Mouse (Mus musculus) gastrocnemius, postnatal 10 days (tissue): ENCODE results near the gene Fibp. TPM values are rescaled to one million over a fixed set of nuclear protein-coding genes. Genes with fewer than 3 reads are reported as not detected.

Source experiments
- DNase-seq: peaks from one replicate; pipeline ENCODE4 v3.0.0; 2021; ENCODE audit warnings: mixed read lengths
- total RNA-seq, 2 experiments: library from RNA; stranded (reverse); gene quantifications; 2 replicates each; pipeline ENCODE4 v1.2.3; 2021

Gene Fibp
- total RNA-seq, 2 experiments from 2014 or later, result 53.2 to 54.6 TPM

GRCm38 (mm10) chr19:5431911-5432464 is 28.4 kb upstream of the Fibp start:
- no peak for DNase-seq

- peak; percentile 46 for DNase-seq
Observed at GRCm38 (mm10) chr19:5432992-5433852, 27.2 kb upstream of the Fibp start.

- no peak for DNase-seq
Observed at GRCm38 (mm10) chr19:5433951-5434350, 26.5 kb upstream of the Fibp start.

- DNase-seq, result no peak
Observed at GRCm38 (mm10) chr19:5444371-5444908, 16.0 kb upstream of the Fibp start.

- no peak for DNase-seq
Observed at GRCm38 (mm10) chr19:5444954-5445353, 15.5 kb upstream of the Fibp start.

GRCm38 (mm10) chr19:5445747-5446146 is 14.7 kb upstream of the Fibp start:
- DNase-seq, result no peak

GRCm38 (mm10) chr19:5447515-5448353 is 12.7 kb upstream of the Fibp start, which contains the start of gene Fosl1:
Gene Fosl1 (plus strand): TSS chr19:5447547.
- DNase-seq, result peak; percentile 63

GRCm38 (mm10) chr19:5448354-5449150 is 11.9 kb upstream of the Fibp start:
- no peak for DNase-seq

GRCm38 (mm10) chr19:5449673-5450072 is 10.7 kb upstream of the Fibp start:
- no peak for DNase-seq

- no peak for DNase-seq
Observed at GRCm38 (mm10) chr19:5451766-5452165, 8.6 kb upstream of the Fibp start.

GRCm38 (mm10) chr19:5455037-5455436 is 5.4 kb upstream of the Fibp start:
- DNase-seq, result no peak

GRCm38 (mm10) chr19:5455568-5455967 is 4.8 kb upstream of the Fibp start:
- no peak for DNase-seq

GRCm38 (mm10) chr19:5456241-5456921 is 4.0 kb upstream of the Fibp start:
- peak; percentile 33 for DNase-seq

- DNase-seq, result peak; percentile 94
Observed at GRCm38 (mm10) chr19:5456922-5457745, 3.3 kb upstream of the Fibp start.

- DNase-seq, result no peak
Observed at GRCm38 (mm10) chr19:5457746-5458442, 2.5 kb upstream of the Fibp start, which contains the start of gene Ccdc85b. Gene Ccdc85b (minus strand): TSS chr19:5457894.

GRCm38 (mm10) chr19:5459019-5459418 is 1.4 kb upstream of the Fibp start:
- no peak for DNase-seq

- DNase-seq, result no peak
Observed at GRCm38 (mm10) chr19:5459896-5460295, 519 bp upstream of the Fibp start.

GRCm38 (mm10) chr19:5461411-5461810 is 996 bp downstream of the Fibp start:
- DNase-seq, result no peak

GRCm38 (mm10) chr19:5463212-5463611 is 2.8 kb downstream of the Fibp start:
- DNase-seq, result no peak
